Mouse (Mus musculus): ENCODE results near the gene Fancg.

The Fancg gene

GRCm38 (mm10) chr4:43010161-43011038, at the start of gene Fancg:
TSS of gene Fancg (minus strand) at chr4:43010506.
- peak; percentile 71 for DNase-seq (ENCODE audit: low spot score)

- DNase-seq (ENCODE audit: low spot score) = no peak
These were observed 49.4 kb upstream of the Fancg start for GRCm38 (mm10) chr4:43059697-43060096.

- peak; percentile 70 for DNase-seq (ENCODE audit: low spot score)
These were observed 48.7 kb upstream of the Fancg start, which contains the start of gene Unc13b for GRCm38 (mm10) chr4:43058753-43059654. TSS of gene Unc13b (plus strand) at chr4:43058953.

- no peak for DNase-seq (ENCODE audit: low spot score)
These were observed 48.1 kb upstream of the Fancg start for GRCm38 (mm10) chr4:43058392-43058752.

GRCm38 (mm10) chr4:43057654-43058053, 47.3 kb upstream of the Fancg start:
- no peak for DNase-seq (ENCODE audit: low spot score)

GRCm38 (mm10) chr4:43052627-43053026, 42.3 kb upstream of the Fancg start:
- no peak for DNase-seq (ENCODE audit: low spot score)

- DNase-seq (ENCODE audit: low spot score) = no peak
These were observed 36.9 kb upstream of the Fancg start for GRCm38 (mm10) chr4:43047231-43047630.

GRCm38 (mm10) chr4:43046607-43047006, 36.3 kb upstream of the Fancg start:
- no peak for DNase-seq (ENCODE audit: low spot score)

GRCm38 (mm10) chr4:43045659-43046302, 35.5 kb upstream of the Fancg start, which contains the start of gene Fam214b:
TSS of gene Fam214b (minus strand) at chr4:43046220.
- peak; percentile 93 for DNase-seq (ENCODE audit: low spot score)

GRCm38 (mm10) chr4:43045285-43045658, 35.0 kb upstream of the Fancg start:
- DNase-seq (ENCODE audit: low spot score) = no peak

- no peak for DNase-seq (ENCODE audit: low spot score)
These were observed 34.4 kb upstream of the Fancg start for GRCm38 (mm10) chr4:43044673-43045072.

GRCm38 (mm10) chr4:43043644-43044357, 33.5 kb upstream of the Fancg start:
- no peak for DNase-seq (ENCODE audit: low spot score)

GRCm38 (mm10) chr4:43040881-43041547, 30.7 kb upstream of the Fancg start:
- no peak for DNase-seq (ENCODE audit: low spot score)

- DNase-seq (ENCODE audit: low spot score) = peak; percentile 71
These were observed 29.8 kb upstream of the Fancg start for GRCm38 (mm10) chr4:43040114-43040572.

- no peak for DNase-seq (ENCODE audit: low spot score)
These were observed 29.3 kb upstream of the Fancg start for GRCm38 (mm10) chr4:43039609-43040008.

- DNase-seq (ENCODE audit: low spot score) = no peak
These were observed 28.5 kb upstream of the Fancg start for GRCm38 (mm10) chr4:43038567-43039495.

- no peak for DNase-seq (ENCODE audit: low spot score)
These were observed 27.7 kb upstream of the Fancg start for GRCm38 (mm10) chr4:43037860-43038566.

GRCm38 (mm10) chr4:43036356-43036755, 26.1 kb upstream of the Fancg start:
- no peak for DNase-seq (ENCODE audit: low spot score)

GRCm38 (mm10) chr4:43035851-43036250, 25.5 kb upstream of the Fancg start:
- no peak for DNase-seq (ENCODE audit: low spot score)

All from ovary, postnatal 10 days (tissue).